Mouse (Mus musculus) T-cell, adult 2 months (primary cell): Measurements from ENCODE around the gene Ablim1.

Experiments
- DNase-seq: peaks from one replicate; pipeline ENCODE4 v3.0.0; 2022; ENCODE audit warnings: low spot score

Gene Ablim1

DNA sequence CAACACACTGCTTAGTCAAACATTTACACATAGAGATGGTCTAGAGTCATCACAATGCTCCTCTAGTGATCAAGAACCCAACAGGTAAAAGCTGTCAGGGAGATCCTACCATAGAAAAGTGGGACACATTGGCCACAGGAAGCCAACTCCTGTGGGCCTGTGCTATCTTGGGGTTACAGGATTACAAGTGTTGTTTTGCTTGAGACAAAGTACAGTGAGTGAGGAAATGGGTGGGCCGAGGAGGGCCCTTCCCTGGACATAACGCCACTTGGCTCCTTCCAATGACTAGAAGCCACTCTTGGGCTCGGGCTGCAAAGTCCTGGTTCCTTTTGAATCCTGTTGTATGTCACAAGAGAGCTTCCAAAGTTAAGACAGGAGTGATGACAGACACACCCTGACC, 129.7 kb downstream of the Ablim1 start:
- DNase-seq, result no peak

DNA sequence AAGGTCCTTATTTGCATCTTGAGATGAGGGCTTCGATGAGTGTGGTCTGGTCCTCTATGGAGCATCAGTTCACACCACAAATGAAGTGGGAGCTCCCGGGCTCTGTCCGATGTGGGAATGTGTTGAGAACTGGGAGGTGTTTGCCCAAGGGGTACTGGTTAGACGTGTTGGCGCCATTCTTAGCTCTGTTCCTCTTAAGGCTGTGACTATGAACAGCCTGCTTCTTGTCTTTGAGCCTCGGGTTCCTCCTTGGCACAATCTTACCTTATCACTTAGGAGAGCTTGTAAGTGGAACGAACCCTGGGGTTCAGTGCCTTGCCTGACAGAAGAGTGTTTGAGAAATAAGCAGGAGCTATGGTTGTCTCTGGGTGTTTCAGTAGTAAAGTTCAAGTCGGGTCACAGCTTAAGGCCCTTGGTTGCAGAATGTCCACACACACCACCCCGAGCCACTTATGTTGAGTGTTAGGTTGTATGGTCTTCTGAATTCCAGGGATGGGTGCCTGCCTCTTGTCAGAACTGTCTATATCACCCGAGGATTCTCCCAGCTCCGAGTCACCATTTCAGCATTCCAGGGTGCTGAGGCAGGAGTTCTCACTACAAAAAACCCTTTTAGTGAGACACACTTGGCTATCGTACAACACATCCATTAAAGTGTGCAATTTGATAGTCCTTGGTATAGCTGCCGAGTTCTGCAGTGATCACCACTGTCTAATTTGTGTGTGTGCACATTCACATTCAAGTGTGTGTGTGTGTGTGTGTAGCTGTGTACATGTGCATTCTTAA, 131.6 kb downstream of the Ablim1 start:
- DNase-seq, result no peak

DNA sequence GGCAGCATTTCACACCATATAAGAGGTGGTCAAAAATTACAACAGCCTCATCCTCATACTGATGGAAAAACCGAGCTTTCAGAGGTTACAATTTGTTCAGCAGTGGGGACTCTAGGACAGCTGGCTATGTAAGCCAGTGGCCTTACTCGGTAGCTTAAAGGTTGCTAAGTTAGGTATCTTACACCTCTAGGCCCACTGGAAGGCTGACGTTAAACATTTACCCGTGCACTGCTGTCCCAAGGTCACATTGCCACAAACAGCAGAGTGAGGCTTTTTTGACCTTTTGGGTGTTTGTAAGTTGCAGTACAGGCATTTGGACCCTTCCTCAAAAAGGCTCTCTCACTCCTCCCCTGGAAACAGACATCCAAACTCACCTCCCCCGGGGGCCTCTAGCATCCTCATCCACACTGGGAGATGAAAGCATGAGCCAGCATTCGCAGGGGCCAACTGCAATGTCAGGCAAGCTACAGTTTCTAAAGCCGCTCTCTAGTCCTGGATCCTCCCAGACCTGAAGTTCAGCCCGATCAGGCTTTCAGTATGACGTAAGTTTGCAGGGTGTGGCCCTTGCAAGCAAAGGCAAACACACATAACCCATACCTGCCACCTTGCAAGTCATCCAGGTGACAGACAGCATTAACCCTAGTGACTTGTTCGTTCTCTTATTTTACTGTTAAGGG, 132.7 kb downstream of the Ablim1 start:
- DNase-seq, result no peak

- no peak for DNase-seq
Measured at GRCm38 (mm10) chr19:57181317-57181716, 133.4 kb downstream of the Ablim1 start.

DNA sequence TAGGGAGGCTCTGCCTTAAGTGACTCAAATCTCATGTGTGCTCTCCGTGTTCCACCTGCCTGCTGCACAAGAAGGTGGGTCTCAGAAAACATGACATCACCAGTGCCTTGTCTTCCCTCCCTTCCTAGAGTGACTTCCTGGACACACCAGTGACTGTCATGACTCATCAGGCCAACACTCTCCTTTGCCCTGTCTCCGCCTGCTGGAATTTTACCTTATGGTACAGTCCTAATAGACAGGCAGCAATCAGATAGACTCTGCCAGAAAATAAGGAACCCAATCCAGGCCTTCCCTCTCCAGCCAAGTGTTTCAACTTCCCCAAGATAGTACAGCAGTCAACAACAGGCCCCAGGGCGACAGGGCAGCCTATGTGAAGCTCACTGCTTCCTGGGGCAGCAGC, 133.8 kb downstream of the Ablim1 start:
- DNase-seq, result no peak

DNA sequence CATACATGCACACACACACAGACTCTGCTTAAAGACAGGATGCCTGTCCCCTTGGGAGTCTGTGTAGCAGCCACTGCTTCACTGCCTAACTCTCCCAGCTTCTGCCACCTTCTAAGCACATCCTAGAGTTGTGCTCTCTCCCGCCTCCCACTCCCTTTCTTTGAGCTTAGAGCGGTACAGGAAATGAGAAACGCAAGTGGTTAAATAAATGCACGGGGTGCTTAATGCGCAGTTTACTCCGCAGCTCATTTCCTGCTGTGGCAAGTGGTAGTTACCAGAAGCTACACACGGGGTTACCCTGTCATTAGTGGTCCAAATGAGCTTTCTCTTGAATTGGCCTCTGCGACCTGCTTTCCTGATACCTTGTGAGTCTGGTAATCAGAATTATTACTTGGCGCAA, 134.4 kb downstream of the Ablim1 start:
- DNase-seq, result peak; percentile 22

- DNase-seq, result no peak
Measured at GRCm38 (mm10) chr19:57179269-57179668, 135.4 kb downstream of the Ablim1 start.

GRCm38 (mm10) chr19:57177334-57177733, 137.4 kb downstream of the Ablim1 start:
- no peak for DNase-seq

GRCm38 (mm10) chr19:57175077-57175476, 139.6 kb downstream of the Ablim1 start:
- DNase-seq, result no peak

DNA sequence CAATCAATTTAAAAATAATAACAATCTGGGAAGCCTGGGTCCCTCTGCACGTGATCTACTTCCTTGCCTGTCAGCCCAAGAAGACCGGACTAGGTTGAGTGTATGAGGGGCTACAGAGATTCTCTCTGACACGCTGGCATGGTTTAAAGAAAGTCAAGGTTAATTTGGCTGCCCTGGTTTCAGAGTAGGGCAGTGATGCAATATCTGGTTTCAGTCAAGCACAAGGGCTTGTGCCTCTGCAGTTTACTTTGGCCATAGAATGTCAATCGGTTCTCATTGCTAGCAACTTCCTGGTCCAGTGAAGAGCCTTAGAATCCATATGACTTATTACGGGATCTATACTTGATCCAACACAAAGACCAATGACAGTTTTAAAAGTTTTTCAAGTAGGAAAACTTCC, 140.2 kb downstream of the Ablim1 start:
- DNase-seq, result no peak

- DNase-seq, result no peak
Measured at GRCm38 (mm10) chr19:57174045-57174444, 140.7 kb downstream of the Ablim1 start.

GRCm38 (mm10) chr19:57172321-57172720, 142.4 kb downstream of the Ablim1 start:
- no peak for DNase-seq

DNA sequence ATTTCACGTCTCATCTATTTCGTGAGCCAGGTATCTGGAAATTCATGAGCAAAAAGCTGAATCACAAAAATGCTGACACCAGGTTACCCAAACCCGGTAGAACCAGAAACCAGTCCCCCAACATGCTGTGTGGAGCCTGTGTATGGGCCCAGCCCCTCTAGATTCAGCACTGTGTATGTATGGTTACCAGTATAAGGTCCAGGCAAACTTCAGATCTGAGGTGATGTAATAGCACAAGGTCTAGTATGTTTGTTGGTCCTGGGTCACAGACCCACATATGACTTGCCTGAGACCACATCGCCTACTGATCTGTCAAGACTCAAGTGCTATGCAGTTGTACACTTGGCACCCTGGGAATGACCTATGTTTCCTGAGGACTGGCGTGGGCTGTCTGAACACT, 143.8 kb downstream of the Ablim1 start:
- no peak for DNase-seq

GRCm38 (mm10) chr19:57169485-57169884, 145.2 kb downstream of the Ablim1 start:
- no peak for DNase-seq

DNA sequence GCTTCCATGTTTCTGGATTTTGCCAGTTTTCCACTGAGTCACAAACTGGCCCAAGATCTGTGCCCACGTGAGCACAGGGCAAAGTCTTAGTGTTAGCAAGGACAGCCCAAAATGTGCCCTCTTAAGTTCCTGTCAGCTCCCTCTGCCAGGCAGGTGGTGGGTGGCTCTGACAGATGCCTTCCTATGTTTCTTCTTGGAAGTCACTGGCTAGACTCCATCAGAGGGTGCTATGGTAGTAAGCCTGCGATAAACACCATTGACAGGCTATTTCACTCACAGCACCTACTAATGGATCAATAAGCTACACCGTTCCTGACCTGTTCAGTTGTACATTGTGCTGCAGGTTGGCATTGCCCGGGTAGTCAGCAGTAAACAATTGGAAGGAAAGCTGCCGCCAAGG, 147.0 kb downstream of the Ablim1 start:
- no peak for DNase-seq

GRCm38 (mm10) chr19:57164882-57165281, 149.8 kb downstream of the Ablim1 start:
- DNase-seq, result no peak

DNA sequence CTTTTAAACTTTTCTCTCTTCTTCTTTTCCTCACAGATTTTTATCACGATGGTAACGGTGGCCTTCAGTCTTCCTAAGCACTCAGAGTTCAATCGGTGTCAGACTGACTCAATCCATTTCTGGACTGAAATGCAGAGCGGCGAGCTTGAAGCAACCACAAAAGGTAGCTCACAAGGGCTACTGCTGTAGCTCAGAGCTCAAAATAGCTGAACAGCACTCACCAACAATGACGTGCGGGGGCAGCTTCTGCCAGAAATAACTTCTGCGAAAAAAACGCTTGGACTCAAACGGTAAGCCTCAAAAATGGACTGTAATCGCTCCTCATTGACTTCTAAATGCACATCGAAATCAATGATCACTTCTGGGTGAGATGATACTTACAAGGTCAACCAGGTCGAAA, 151.4 kb downstream of the Ablim1 start:
- DNase-seq, result no peak

GRCm38 (mm10) chr19:57161978-57162727, 152.6 kb downstream of the Ablim1 start:
- no peak for DNase-seq

GRCm38 (mm10) chr19:57161010-57161660, 153.6 kb downstream of the Ablim1 start:
- peak; percentile 43 for DNase-seq

GRCm38 (mm10) chr19:57157731-57158343, 156.9 kb downstream of the Ablim1 start:
- DNase-seq, result no peak

GRCm38 (mm10) chr19:57155121-57155884, 159.4 kb downstream of the Ablim1 start:
- no peak for DNase-seq
